Mouse (Mus musculus) megakaryocyte-erythroid progenitor cell, adult 5-6 weeks (primary cell): ENCODE measurements around the gene Egr2. TPM values are rescaled to one million over a fixed set of nuclear protein-coding genes. Genes with fewer than 3 reads are reported as not detected.

Experiments used
- ATAC-seq: replicated peaks from 2 replicates; pipeline ENCODE4 v1.8.0; 2016; ENCODE audit warnings: mild to moderate bottlenecking, inconsistent platforms; ENCODE audit not compliant: severe bottlenecking, poor library complexity, low FRiP score, low TSS enrichment
- total RNA-seq, 2 experiments: library from RNA; stranded (forward) in 1 of 2; stranded (reverse) in 1 of 2; fragments of 200-1000, 215-1000 nt in 1 of 2; fragments of >200 nt in 1 of 2; fragmentation: Nextera tagmentation in 1 of 2; gene quantifications; 2 replicates each; pipeline ENCODE4 v1.2.3; 2014 to 2017

The Egr2 gene
- total RNA-seq, 2 experiments from 2014 or later = 18.5 TPM; not detected in 1

GRCm38 (mm10) chr10:67585873-67586610 lies 50.8 kb downstream of the Egr2 start:
- ATAC-seq = no peak

Other genes starting within 250 kb of the Egr2 start
- 14.1 and 16.7 TPM in 2 replicates for gene Ado, start 13.5 kb downstream of the Egr2 start, total RNA-seq (2014; fragmentation: Nextera tagmentation)
- gene Ado, start 13.5 kb downstream of the Egr2 start, total RNA-seq (2017) = 22.6 and 23.0 TPM in 2 replicates